Mouse (Mus musculus) gastrocnemius, postnatal 10 days (tissue): ENCODE measurements at regions not wholly inside any gene's neighbourhood (a gene's known extent, or its start where the extent isn't known, plus 50 kb on each side); places are given as distances from the start of the nearest gene placed in this dataset.
A peak's percentile ranks its signal among the peaks of the same experiment; 100 is the strongest.

Experiments
- DNase-seq: peaks from one replicate; pipeline ENCODE4 v3.0.0; 2021; ENCODE audit warnings: mixed read lengths

- DNase-seq, result peak; percentile 58
Observed at GRCm38 (mm10) chr8:79587258-79587657, 52.2 kb upstream of the Otud4 start.

- peak; percentile 44 for DNase-seq
Observed at GRCm38 (mm10) chr8:79584966-79585365, 54.5 kb upstream of the Otud4 start.

GRCm38 (mm10) chr8:79583326-79583725 is 56.1 kb upstream of the Otud4 start:
- DNase-seq, result no peak

- DNase-seq, result no peak
Observed at GRCm38 (mm10) chr8:79582195-79582594, 57.2 kb upstream of the Otud4 start.

DNA sequence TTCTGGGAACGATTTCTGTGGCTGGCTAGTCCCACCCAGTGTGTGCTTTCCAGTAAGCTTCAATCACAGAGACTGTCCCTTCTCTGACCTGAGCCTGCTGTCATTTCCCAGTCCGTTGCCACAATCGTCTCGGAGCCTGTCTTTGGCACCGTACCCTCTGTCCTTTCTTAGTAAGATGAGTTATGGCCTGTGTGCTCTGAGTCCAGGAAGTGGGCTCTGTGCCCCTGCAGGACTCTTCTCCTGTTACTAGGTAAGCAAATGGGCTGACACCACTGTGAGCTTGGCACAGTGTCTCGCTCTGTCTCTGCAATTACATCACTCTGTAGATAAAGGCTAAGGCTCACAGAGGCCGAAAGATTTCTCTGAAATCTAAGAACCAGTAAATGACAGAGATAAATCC is 63.3 kb upstream of the Otud4 start:
- peak; percentile 19 for DNase-seq

GRCm38 (mm10) chr8:79575175-79575734 is 64.2 kb upstream of the Otud4 start:
- DNase-seq, result no peak

- no peak for DNase-seq
Observed at GRCm38 (mm10) chr8:79573491-79573890, 65.9 kb upstream of the Otud4 start.

- DNase-seq, result no peak
Observed at GRCm38 (mm10) chr8:79572526-79572925, 66.9 kb upstream of the Otud4 start.

DNA sequence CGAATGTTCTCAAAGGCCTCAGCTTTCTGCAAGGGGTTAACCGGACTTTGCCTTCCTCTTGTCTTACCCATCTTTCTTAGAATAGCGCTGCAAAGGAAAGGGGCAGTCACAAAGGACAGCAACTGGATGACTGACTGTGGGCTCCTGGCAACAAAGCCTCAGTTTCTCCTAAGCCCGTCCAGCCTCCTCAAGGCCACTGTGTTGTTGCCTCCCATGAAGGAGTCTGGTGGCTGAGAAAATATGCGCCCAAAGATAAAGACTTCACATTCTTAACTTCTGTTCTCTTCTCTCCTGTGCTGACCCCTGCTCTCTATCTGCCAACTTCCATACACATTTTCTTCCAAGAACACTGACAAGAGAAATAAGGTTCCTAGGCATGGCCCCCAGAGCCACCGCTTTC is 76.3 kb upstream of the Otud4 start:
- DNase-seq, result no peak

- DNase-seq, result peak; percentile 63
Observed at GRCm38 (mm10) chr8:79562669-79563068, 76.7 kb upstream of the Otud4 start.

- peak; percentile 33 for DNase-seq
Observed at GRCm38 (mm10) chr8:79562071-79562581, 77.3 kb upstream of the Otud4 start.

GRCm38 (mm10) chr8:79561269-79562063 is 78.0 kb upstream of the Otud4 start:
- DNase-seq, result peak; percentile 36

GRCm38 (mm10) chr8:79559516-79559915 is 79.9 kb upstream of the Otud4 start:
- DNase-seq, result peak; percentile 18

DNA sequence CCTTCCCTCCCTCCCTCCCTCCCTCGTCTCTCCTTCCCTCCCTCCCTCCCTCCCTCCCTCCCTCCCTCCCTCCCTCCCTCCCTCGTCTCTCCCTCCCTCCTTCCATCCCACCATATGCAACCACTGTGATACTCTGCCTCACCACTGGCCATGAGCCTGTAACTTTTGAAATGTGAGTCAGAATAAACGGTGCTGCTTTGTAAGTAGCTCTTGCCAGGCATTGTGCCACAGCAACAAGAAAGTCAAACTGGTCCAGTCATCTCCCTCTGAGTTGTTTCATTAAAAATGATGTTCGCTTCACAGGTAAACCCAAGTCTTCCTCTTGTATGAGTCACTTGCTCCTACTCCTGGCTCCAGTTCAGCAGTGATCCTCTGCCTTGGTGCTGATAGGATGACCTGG is 85.1 kb upstream of the Otud4 start:
- no peak for DNase-seq

- DNase-seq, result no peak
Observed at GRCm38 (mm10) chr8:79550151-79550550, 89.3 kb upstream of the Otud4 start.

- DNase-seq, result no peak
Observed at GRCm38 (mm10) chr8:79548156-79548555, 91.3 kb upstream of the Otud4 start.

GRCm38 (mm10) chr8:79545866-79546373 is 93.5 kb upstream of the Otud4 start:
- DNase-seq, result no peak

DNA sequence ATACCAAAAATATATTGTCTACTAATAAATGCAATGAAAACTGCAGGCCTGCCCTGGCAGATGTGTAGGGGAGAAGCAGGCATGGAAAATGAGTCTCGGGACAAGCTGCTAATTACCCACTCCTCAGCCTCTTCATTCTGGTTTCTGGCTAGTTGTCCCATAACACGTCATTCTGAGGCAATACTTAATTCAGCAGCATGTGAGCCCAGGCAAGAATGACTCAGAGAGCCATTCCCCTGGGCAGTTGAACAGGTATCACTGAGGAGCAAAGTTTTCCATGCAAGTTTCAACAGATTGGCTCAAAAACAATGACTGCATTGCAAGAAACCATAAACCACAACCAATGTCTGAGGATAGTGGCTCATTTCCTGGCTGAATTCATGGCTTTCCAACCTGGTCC is 97.0 kb upstream of the Otud4 start:
- DNase-seq, result no peak

- no peak for DNase-seq
Observed at GRCm38 (mm10) chr8:79540053-79540452, 99.4 kb upstream of the Otud4 start.

DNA sequence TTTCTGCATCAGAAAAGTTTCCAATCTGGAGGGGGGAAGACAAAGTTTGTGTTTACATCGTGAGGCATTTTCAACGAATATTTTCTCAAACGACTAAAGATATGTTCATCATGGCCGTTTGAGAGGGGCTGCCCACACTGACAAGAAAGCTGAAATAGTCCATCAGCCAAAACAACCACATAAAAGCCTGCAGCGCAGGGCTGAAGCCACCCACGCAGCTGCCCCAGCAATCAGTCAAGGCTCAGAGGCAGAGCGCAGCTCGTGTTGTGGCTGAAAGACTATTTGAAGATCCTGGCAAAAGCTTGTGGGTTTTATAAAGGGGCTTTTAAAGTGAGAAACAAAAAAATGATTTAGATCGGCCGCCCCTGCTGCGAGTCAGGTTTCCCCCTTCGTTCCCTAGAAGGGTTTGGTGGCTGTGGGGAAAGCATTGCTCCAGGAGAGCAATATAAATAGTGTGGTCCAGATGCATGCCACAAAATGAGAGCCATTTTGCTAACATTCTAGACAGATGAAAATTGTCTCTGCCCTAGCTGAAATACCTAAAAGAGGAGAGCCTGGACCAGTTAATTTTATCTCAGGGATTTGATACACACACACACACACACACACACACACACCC is 105.0 kb upstream of the Otud4 start:
- peak; percentile 6 for DNase-seq

GRCm38 (mm10) chr8:79529556-79529955 is 109.9 kb upstream of the Otud4 start:
- DNase-seq, result peak; percentile 19

- no peak for DNase-seq
Observed at GRCm38 (mm10) chr8:79522040-79522439, 117.4 kb upstream of the Otud4 start.

GRCm38 (mm10) chr8:79518966-79519365 is 119.6 kb upstream of the Smad1 start:
- no peak for DNase-seq
